Mouse (Mus musculus) forebrain, postnatal 0 days (tissue): ENCODE results near the gene St6galnac5. TPM values are rescaled to one million over a fixed set of nuclear protein-coding genes. Genes with fewer than 3 reads are reported as not detected.

Experiments
- ATAC-seq: fragments of 200-750 bp; cut with Nextera tagmentation; 2 replicates; pipeline ENCODE4 v1.8.0; 2017; ENCODE audit warnings: mild to moderate bottlenecking, moderate library complexity
- DNase-seq: peaks from one replicate; pipeline ENCODE4 v3.0.0-alpha.2; 2015
- H3K27ac ChIP-seq: fragments of 300-500 bp; sonication (generic); 2 replicates; pipeline ENCODE4 v1.5.1; 2014; ENCODE audit warnings: low read depth, mild to moderate bottlenecking, antibody characterized with exemption, low read length, moderate library complexity, mixed read lengths
- H3K27me3 ChIP-seq: fragments of 300-500 bp; sonication (generic); 2 replicates; pipeline ENCODE4 v1.6.1; 2014; ENCODE audit warnings: mild to moderate bottlenecking, low read length, mixed read lengths; ENCODE audit not compliant: insufficient read depth
- H3K36me3 ChIP-seq: fragments of 300-500 bp; sonication (generic); 2 replicates; pipeline ENCODE4 v1.6.1; 2014; ENCODE audit warnings: mild to moderate bottlenecking, moderate library complexity; ENCODE audit not compliant: insufficient read depth
- H3K4me1 ChIP-seq: fragments of 300-500 bp; sonication (generic); 2 replicates; pipeline ENCODE4 v1.6.1; 2014; ENCODE audit warnings: antibody characterized with exemption; ENCODE audit not compliant: insufficient read depth
- H3K4me2 ChIP-seq: fragments of 300-500 bp; sonication (generic); 2 replicates; pipeline ENCODE4 v1.6.1; 2014; ENCODE audit warnings: low read depth, mild to moderate bottlenecking, moderate library complexity
- H3K4me3 ChIP-seq: fragments of 300-500 bp; sonication (generic); 2 replicates; pipeline ENCODE4 v1.5.1; 2014; ENCODE audit warnings: low read depth, low read length, mixed read lengths
- H3K9ac ChIP-seq: fragments of 300-500 bp; sonication (generic); 2 replicates; pipeline ENCODE4 v1.6.1; 2014; ENCODE audit warnings: mild to moderate bottlenecking
- H3K9me3 ChIP-seq: fragments of 300-500 bp; sonication (generic); 2 replicates; pipeline ENCODE4 v1.6.1; 2016; ENCODE audit warnings: low read length
- CTCF ChIP-seq: sonication (generic); IDR thresholded peaks from 2 replicates; pipeline ENCODE4 v1.5.1; 2016; ENCODE audit warnings: antibody characterized with exemption, control low read depth, low read depth
- WGBS: fragments of 180-500 bp; shearing (Covaris S2); extraction: QIAGEN DNeasy Blood & Tissue Kit; methylation state at CpG from one replicate; pipeline ENCODE4 v1.1.7; 2014; 5-methylcytosine and 5-hydroxymethylcytosine counted together
- polyA plus RNA-seq: library from polyadenylated mRNA; unstranded; fragments of >200 nt; fragmentation: Nextera tagmentation; extraction: Ambion mirVana; gene quantifications from 2 replicates; pipeline ENCODE4 v1.2.1, GENCODE M21; 2015
- total RNA-seq: library from RNA; depleted of rRNA; stranded (reverse); fragments of >200 nt; gene quantifications from 2 replicates; pipeline ENCODE4 v1.2.3, GENCODE M21; 2014

Gene St6galnac5
- total and polyA plus RNA-seq, 2 experiments from 2014 or later = 26.8 to 38.3 TPM

- no peak overlapping the region for H3K4me2 ChIP-seq
- ATAC-seq = peak; percentile 38; the same call in 1 of the 2 replicates
- WGBS = 88% methylated on average over 5 of the region's 5 CpGs
Observed at GRCm38 (mm10) chr3:152941671-152942070, 40.4 kb downstream of the St6galnac5 start.

GRCm38 (mm10) chr3:152936313-152936712, 45.7 kb downstream of the St6galnac5 start:
- Histone ChIP-seq H3K36me3 (no peaks in the 10 kb centered on the region), H3K4me2 (no peak overlapping the region), H3K4me3 (no peak overlapping the region), H3K4me1 (no peaks in the 10 kb centered on the region), H3K9me3 (no peaks in the 10 kb centered on the region), H3K27ac (no peak overlapping the region), H3K27me3 (no peaks in the 10 kb centered on the region), H3K9ac (no peak overlapping the region)
- no peak for TF ChIP-seq CTCF
- DNase-seq (no peak), ATAC-seq (no peak)
- WGBS = 88% methylated on average over 3 of the region's 3 CpGs

More at GRCm38 (mm10) chr3:152941671-152942070, 40.4 kb downstream of the St6galnac5 start:
- Histone ChIP-seq H3K36me3 (no peaks in the 10 kb centered on the region), H3K4me3 (no peak overlapping the region), H3K9me3 (no peaks in the 10 kb centered on the region), H3K9ac (no peak overlapping the region), H3K27me3 (no peaks in the 10 kb centered on the region), H3K27ac (no peak overlapping the region), H3K4me1 (no peaks in the 10 kb centered on the region)
- TF ChIP-seq CTCF = no peak
- no peak for DNase-seq

GRCm38 (mm10) chr3:152933737-152934136, 48.3 kb downstream of the St6galnac5 start:
- TF ChIP-seq CTCF = no peak
- WGBS = 97% methylated on average over 3 of the region's 3 CpGs
- Histone ChIP-seq H3K9me3 (no peaks in the 10 kb centered on the region), H3K4me2 (no peak overlapping the region), H3K4me3 (no peak overlapping the region), H3K9ac (no peak overlapping the region), H3K27ac (no peak overlapping the region), H3K36me3 (no peaks in the 10 kb centered on the region), H3K27me3 (no peaks in the 10 kb centered on the region), H3K4me1 (no peaks in the 10 kb centered on the region)
- ATAC-seq (no peak), DNase-seq (no peak)

- H3K27ac ChIP-seq = no peak overlapping the region
- H3K36me3 ChIP-seq = no peaks in the 10 kb centered on the region
- no peaks in the 10 kb centered on the region for H3K9me3 ChIP-seq
- DNase-seq (no peak), ATAC-seq (no peak)
- H3K4me1 ChIP-seq = no peaks in the 10 kb centered on the region
- TF ChIP-seq CTCF = no peak
- H3K9ac ChIP-seq = no peak overlapping the region
- H3K4me2 ChIP-seq = no peak overlapping the region
- no peak overlapping the region for H3K4me3 ChIP-seq
- H3K27me3 ChIP-seq = no peaks in the 10 kb centered on the region
- WGBS = 83% methylated on average over 2 of the region's 2 CpGs
Observed at GRCm38 (mm10) chr3:152932544-152932943, 49.5 kb downstream of the St6galnac5 start.

DNA sequence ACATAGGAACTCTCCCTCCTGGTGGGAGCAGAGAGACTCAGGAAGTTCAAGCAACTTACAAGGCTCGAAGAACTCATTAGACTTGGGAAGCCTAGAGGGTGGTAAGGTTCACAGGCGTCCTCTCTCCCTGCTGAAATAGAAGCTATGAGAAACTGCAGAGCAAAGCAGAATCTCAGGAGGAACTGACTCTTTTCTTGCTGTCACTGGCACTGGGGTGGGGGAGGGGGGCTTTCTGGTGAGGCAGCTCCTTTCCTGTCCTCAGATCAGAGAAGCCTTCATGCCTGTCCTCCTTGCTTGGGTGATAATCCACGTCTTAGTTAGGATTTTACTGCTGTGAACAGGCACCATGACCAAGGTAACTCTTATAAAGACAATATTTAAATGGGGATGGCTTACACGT, 50.0 kb downstream of the St6galnac5 start:
- H3K27me3 ChIP-seq = no peaks in the 10 kb centered on the region
- no peak for DNase-seq
- no peak overlapping the region for H3K4me2 ChIP-seq
- WGBS = 90% methylated on average over 4 of the region's 4 CpGs
- no peak for TF ChIP-seq CTCF
- no peaks in the 10 kb centered on the region for H3K4me1 ChIP-seq
- no peak overlapping the region for H3K27ac ChIP-seq
- no peaks in the 10 kb centered on the region for H3K36me3 ChIP-seq
- H3K4me3 ChIP-seq = no peak overlapping the region
- H3K9ac ChIP-seq = no peak overlapping the region
- H3K9me3 ChIP-seq = no peaks in the 10 kb centered on the region
- no peak for ATAC-seq

DNA sequence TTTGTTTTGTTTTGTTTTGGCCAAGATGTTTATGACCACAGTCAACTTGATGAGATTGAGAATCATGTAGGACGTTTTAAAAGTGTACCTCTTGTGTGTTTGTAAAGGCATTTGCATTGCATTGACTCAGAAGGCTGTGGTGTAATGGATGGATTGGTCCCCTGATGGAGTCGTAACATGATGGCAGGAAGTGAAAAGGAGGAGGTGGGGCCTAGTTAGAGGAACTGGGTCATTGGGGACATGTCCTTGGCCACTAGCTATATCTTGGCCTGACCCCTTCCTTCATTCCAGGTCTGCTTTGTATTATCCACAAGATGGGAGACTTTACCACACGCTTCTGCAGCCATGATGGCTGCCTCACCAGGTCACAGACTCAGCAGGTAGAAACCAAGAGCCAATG, 50.7 kb downstream of the St6galnac5 start:
- WGBS = 90% methylated on average over 3 of the region's 3 CpGs
- no peaks in the 10 kb centered on the region for H3K9me3 ChIP-seq
- H3K4me1 ChIP-seq = no peaks in the 10 kb centered on the region
- H3K36me3 ChIP-seq = no peaks in the 10 kb centered on the region
- no peak overlapping the region for H3K27ac ChIP-seq
- H3K4me2 ChIP-seq = no peak overlapping the region
- DNase-seq (no peak), ATAC-seq (no peak)
- no peak for TF ChIP-seq CTCF
- no peaks in the 10 kb centered on the region for H3K27me3 ChIP-seq
- H3K4me3 ChIP-seq = no peak overlapping the region
- no peak overlapping the region for H3K9ac ChIP-seq

DNA sequence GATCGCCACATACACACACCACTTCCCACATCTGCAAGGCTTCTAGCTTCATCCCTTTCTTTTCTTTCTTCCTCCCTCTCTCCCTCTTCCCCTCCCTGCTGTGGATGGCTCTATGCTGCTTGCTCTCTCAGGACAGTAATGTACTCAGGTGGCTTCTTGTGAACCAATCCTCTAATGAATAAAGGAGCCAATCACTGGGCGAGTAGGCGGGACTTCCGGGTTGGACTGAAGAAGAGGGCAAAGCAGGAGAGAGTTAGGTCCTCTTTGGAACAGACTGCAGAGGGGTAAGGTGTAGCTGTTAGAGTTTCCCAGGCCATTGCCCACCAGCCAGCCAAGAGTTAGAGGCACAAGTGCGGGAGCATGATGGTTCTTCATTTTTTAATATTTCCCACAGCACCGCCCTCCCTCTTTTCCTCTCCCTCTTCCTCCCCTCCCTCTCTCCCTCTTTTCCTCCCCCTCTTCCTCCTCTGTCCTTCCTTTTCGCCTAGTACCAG, 52.2 kb downstream of the St6galnac5 start:
- no peaks in the 10 kb centered on the region for H3K4me1 ChIP-seq
- H3K4me3 ChIP-seq = no peak overlapping the region
- no peak overlapping the region for H3K4me2 ChIP-seq
- H3K9ac ChIP-seq = no peak overlapping the region
- no peaks in the 10 kb centered on the region for H3K27me3 ChIP-seq
- no peak for DNase-seq
- TF ChIP-seq CTCF = no peak
- no peaks in the 10 kb centered on the region for H3K36me3 ChIP-seq
- H3K9me3 ChIP-seq = no peaks in the 10 kb centered on the region
- H3K27ac ChIP-seq = no peak overlapping the region
- ATAC-seq = no peak
- whole genome bisulfite sequencing = 88% methylated on average over 7 of the region's 7 CpGs
